Mouse (Mus musculus) T-helper 17 cell (primary cell): Measurements from ENCODE around the gene Med12l.

Experiments used
- in situ Hi-C, 2 experiments: fragments of 300-600 bp; cut with MboI, MseI; formaldehyde crosslinking; loops; 1 replicate in 1 of 2; 2 replicates in 1 of 2; pipeline ENCODE4 v1.15.1; 2025; ENCODE audit warnings: high pct_unique_total_duplicates in 2 of 2

The Med12l gene

DNA sequence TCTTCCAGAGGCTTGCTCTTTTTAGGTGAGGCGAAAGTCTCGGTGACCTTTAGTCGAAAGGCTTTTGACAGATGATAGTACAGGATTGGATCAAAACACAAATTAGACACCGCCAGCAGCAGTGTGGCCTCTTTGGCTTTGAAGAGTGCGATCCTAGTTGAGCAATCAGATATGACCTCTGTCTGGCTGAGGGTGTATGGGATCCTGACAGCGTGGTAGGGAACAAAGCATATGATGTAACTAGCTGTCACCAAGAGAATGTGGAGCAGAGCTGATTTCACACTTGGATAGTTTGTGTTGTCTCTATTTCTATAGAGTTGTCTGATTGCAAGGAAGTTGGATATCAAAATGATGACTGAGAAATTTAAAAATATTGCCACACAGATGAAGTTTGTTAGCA, 91.8 kb downstream of the Med12l start:
- in situ Hi-C loops = loop anchor here (25.0 kb wide), 3 partner anchors 1390 to 1490 kb away; no protein-coding TSS in a partner anchor

DNA sequence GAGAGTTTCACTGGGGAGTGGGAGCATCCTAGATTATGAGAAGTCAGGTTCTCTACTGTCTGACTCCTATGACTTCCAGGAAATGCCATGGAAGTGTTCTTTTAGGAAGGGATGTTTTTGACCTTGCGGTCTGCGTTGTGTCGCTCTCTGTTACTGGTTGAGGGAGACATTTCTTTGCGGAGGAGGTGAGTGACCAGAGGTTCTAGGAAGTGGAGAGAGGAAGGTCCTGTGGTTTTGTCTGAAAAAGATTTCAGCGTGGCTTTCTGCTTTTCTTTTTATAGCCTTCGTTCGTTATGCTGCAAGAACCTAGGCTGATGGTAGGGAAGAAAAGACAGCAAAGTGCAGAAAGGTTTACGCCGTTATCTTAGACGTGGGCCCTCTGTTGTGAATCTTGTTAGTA, 92.9 kb downstream of the Med12l start:
- in situ Hi-C loops = loop anchor here (25.0 kb wide), 3 partner anchors 1389 to 1489 kb away; no protein-coding TSS in a partner anchor

DNA sequence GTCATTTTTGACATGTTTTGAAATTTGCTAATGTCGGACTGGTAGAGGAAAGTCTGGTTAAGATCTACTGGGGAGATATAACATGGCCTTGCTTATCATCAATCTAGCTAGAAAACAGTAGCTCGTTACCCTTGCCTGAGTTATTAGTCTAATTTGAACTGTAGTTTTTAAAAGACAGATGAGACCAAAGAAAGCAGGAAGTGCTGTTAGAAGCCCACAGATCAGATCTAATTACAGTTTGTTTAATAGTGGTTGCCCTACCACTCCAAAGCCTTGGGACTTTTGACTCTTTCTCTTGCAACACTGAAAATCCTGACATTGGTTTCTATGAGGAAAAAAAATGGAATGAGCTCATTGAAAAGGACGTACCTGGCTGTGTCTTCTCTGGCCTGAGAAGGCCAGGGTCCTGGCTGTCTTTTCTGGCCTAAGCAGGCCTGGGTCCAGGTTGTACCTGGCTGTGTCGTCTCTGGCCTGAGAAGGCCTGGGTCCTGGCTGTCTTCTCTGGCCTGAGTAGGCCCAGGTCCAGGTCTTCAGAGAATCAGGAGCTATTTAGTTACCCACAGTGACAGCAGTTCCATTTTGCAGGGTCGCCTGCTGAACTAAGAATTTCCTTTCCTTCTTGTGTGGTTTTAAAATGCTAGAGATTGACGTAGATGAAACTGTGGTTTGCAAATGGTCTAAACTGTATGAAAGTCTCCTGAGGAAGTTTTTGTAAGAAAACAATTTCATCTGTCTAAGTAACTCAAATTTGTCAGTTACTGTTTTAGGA, 95.8 kb downstream of the Med12l start, which contains the start of gene Gpr171:
TSS of gene Gpr171 (minus strand) at position 604 of the 769 bp plus-strand sequence.
- in situ Hi-C loops = loop anchor here in 1 of 2 experiments (25.0 kb wide), 2 partner anchors 1311 to 1511 kb away; no protein-coding TSS in a partner anchor

DNA sequence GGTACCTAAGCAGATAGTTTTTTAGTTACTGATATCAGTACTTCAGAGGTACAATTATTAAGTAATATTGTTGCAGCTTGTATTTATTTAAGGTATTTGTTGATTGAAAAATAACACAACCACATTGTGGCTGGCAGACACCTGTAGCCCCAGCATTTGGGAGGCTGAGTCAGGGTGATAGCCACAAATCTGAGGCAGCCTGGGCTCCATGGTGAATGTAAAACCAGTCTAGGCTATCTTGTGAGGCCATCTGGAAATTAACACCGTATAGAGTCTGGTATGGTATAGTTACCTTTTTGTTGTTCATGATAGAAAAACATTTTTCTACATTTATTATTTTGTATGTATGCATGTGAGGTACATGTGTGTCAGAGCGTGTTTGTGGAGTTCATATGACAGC, 96.5 kb downstream of the Med12l start:
- in situ Hi-C loops = loop anchor here in 1 of 2 experiments (25.0 kb wide), 2 partner anchors 1310 to 1510 kb away; no protein-coding TSS in a partner anchor

DNA sequence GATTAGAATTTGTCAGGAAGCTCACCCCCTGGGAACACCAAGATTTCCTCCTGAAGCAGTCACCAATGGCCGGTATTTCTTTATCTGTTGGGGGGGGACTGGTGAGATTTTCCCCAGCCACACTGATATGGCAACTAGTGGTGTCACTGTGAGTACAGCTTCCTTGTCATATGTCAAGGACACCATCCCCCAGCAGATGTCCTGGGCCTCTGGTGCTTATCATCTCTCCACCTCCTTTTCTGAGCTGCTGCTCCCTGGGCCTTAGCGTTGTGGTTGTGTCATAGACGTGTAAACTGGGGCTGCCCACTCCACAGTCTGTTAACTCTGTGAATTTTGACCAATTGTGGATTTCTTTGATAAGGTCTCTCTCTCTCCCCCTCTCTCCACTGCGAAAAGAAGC, 98.8 kb downstream of the Med12l start:
- in situ Hi-C loops = loop anchor here in 1 of 2 experiments (25.0 kb wide), 2 partner anchors 1308 to 1508 kb away; no protein-coding TSS in a partner anchor

DNA sequence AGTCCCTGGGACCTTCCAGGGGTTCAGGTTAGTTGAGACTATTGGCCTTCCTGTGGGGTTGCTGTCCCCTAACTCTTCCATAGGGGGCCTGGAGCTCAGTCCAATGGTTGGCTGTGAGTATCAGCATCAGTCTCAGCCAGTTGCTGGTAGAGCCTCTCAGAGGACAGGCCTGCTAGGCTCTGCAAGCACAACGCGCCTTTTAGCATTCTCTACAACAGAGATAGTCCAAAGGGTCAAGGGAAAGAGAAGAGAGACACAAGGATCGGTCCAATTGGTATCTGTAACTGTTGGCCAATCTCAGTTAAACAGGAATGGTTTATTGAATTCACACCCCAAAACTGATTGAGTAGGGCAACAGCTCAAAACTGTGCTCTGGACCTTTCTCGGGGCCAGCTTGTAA, 101.8 kb downstream of the Med12l start:
- in situ Hi-C loops = loop anchor here in 1 of 2 experiments (25.0 kb wide), 2 partner anchors 1305 to 1505 kb away; no protein-coding TSS in a partner anchor

DNA sequence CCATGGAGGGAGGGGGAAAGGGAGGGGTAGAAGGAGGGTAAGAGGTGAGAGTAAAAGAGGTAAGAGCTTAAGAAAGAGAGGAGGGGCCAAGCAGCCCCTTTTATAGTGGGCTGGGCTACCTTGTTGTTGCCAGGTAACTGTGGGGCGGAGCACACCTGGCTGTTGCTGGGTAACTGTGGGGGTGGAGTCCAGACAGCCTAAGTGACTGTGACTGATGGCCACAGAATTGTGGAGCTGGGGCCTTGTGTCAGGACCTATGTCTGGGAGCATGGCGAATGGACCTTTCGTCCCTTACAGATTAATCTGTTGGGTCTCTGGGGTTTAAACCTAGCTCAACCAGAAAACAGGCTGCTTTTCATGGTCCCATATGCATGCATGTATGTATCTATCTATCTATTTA, 104.2 kb downstream of the Med12l start:
- in situ Hi-C loops = loop anchor here in 1 of 2 experiments (25.0 kb wide), 2 partner anchors 1302 to 1502 kb away; no protein-coding TSS in a partner anchor

DNA sequence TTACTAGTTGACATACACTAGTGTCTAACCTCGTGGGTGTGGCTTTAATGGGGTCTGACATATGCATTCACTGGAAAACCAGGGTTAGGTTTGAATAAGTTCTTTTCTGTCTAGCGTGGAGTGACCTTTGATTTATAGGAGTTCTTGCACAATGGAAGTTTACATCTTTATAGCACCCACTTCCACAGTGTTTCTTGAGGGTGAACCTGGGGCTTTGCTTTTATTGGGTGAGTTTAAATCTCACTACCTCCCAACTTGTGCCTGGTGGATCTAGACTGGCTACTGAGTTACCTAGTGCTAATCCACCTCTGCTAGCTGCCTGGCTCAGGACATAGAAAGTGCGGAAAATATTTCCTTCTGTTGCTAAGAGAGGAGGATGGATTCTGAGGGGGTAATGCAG, 106.3 kb downstream of the Med12l start:
- in situ Hi-C loops = loop anchor here in 1 of 2 experiments (25.0 kb wide), 2 partner anchors 1300 to 1500 kb away; no protein-coding TSS in a partner anchor

DNA sequence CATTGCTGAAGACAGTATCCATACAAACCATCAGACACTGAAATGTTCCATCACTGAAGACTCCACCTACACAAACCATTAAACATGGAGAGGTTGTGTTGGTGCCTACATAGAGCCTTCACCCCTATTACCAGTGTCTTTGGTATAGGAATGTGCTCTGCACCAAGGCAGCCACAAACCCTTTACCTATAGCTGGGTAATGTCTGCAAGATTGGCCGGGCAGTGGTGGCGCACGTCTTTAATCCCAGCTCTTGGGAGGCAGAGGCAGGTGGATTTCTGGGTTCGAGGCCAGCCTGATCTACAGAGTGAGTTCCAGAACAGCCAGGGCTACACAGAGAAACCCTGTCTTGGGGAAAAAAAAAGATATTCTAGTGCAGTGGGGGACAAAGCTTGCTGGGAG, 107.7 kb downstream of the Med12l start:
- in situ Hi-C loops = loop anchor here in 1 of 2 experiments (25.0 kb wide), 2 partner anchors 1299 to 1499 kb away; no protein-coding TSS in a partner anchor

DNA sequence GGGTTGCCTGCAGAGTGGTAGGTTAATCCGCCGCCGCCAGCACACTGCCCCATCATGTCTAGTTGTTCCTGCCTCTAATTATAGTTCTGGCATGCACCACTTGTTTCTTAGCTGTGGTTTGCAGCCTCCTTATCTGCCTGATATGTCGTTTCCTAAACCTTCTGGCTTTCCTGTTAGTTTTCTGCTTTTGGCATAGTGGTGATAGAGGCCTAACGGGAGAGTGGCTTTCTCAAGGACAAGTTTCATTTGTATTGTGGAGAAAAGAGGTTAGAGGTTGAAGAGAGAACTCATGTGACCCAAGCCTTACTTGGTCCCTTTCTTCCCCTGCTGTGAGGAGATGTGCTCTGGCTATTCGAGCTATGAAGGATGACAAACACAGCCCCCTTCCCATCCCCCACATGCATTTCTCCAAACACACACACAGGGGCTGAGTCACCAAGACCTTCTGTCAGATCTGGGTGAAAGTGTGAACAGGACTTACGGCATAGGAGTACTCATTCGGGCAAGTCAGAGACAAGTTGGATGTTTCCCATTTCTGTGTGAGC, 108.4 kb downstream of the Med12l start:
- in situ Hi-C loops = loop anchor here in 1 of 2 experiments (25.0 kb wide), 2 partner anchors 1298 to 1498 kb away; no protein-coding TSS in a partner anchor

DNA sequence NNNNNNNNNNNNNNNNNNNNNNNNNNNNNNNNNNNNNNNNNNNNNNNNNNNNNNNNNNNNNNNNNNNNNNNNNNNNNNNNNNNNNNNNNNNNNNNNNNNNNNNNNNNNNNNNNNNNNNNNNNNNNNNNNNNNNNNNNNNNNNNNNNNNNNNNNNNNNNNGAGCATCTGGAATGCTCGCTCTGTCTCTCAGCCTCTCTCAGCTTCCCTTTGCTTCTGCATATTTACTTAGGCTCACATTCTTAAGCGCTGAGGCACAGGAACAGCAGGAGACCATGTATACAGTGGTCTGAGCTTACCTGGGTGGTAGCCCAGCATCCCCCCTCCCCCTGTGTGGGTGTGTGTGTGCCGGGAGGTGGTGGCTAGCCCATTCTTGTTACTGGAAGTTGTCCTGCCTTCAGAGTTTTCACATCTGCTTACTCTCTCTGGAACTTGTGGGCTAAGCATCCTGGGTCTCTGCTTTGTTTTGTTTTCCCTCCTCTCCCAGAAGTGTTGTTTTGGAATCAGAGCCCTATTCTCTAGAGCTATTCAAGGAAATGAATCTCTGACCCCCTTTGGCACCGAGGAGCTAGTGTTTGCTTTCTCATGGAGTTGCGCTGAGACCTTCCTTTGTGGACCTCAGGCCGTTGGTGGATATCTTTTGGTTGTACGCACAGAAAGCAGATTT, 115.6 kb downstream of the Med12l start:
- in situ Hi-C loops = loop anchor here (5.0 to 25.0 kb wide), 3 partner anchors 51 to 1491 kb away; no protein-coding TSS in a partner anchor

DNA sequence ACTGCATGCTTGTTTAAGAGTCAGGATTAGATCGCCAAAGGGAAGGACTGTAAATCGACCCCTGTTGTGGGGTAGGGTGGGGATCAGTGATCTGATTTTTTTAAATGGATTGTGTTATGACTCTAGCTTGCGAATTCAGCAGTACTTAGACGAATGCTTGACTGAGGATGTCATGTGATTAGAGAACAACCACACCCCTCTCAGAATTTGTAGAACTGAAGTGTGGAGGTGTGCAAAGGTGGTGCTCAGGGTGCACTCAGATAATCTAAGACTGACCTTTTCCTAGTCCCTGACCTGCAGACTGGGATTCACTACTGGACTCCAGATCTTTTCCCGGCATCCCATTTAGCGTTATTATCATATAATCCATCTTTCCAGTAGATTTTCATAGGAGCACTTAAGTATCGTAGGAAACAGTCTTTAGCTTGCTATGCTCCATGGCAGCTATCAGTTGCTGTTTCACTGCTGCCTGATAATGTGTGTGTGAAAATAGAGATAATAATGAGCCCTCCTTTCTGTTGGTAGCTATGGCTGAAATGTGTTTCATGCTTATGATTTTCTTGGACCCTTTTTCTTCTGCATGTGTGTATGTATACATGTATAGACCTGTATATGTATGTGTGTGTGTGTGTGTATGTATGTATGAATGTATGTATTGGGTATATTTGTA, 116.3 kb downstream of the Med12l start:
- in situ Hi-C loops = loop anchor here (5.0 to 25.0 kb wide), 3 partner anchors 50 to 1490 kb away; no protein-coding TSS in a partner anchor

DNA sequence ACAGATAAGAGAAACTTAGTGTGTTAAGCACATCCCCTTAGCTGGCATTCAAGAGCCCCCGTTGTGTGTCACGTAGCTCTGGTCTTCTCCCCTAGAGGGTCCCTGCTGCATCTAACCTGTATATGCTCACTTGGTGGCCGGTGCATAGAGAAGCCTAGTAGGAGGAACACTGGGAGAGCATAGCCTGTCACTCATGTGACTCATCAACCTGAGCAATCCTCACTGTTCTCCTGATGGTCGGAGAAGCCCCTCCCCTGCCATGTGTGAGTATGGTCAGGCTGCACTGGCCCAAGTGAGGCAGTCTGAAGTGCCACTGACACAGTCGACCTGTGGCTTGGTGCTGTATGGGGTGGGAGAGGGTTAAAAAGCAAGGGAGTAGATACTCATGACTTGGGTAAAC, 119.4 kb downstream of the Med12l start:
- in situ Hi-C loops = no loop called here

DNA sequence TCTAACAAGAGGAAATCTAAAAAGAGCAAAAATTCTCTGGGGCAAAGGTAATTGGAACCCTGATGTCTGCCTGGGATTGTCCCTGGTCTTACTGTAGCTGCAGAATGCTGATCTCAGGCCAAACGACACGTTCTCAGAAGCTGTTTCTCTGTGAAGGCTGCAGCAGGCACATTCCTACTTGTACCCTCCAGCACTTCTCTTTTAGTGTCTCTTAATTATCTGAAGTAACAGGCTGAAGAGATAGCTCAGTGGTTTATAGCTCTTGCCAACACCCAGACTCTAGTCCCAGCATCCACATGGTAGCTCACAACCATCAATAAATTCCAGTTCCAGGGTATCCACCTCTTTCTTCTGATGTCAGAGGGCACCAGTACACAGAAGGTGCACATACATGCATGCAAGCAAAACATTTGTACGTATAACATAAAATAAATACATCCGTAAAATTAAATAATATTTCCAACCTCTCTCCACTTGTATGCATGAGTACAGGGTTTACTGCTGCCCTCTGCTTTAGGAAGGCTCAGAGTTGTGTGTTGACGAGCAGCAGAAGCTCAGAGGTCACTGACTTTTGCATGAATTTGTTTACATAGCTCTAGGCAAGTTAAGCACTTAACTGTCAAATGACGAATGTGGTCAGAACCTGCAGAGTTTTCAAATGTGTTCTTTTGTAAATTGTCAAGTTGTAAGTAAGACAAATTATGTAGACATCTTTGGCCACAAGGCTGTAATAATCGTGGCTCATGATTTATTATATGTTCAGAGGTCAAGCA, 120.3 kb downstream of the Med12l start:
- in situ Hi-C loops = no loop called here

DNA sequence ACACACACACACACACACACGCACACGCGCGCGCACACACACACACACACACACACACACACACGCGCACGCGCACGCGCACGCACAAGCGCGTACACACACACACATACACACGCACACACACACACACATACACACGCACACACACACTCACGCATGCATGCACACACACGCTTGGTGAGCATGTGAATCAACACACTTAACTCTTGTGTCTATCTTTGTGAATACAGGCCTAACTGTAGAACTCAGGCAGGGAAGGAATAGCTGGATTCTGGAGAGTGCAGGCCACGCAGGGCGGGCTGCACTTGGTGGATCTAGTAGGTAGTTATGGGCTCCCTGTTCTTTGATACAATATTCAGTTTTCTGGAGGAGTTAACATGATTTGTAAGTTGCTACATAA, 123.1 kb downstream of the Med12l start:
- in situ Hi-C loops = no loop called here

DNA sequence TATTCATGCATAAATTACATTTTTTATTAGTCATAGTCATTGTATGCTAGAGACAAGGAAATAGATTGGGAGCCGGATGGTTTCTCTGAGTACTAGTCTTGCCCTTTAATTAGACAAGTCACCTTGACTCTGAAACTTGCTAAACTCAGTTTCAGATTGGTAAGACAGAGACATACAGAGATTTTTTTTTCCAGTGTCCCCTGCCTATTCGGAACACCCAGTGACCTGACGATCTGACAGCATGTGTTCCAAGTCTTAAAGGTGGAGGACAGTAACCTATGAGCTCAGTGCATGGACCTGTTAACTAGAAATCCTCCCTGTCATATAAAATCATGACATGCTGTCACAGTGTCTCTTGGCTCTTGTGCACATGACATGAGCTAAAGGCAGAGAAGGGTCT, 123.9 kb downstream of the Med12l start:
- in situ Hi-C loops = no loop called here

DNA sequence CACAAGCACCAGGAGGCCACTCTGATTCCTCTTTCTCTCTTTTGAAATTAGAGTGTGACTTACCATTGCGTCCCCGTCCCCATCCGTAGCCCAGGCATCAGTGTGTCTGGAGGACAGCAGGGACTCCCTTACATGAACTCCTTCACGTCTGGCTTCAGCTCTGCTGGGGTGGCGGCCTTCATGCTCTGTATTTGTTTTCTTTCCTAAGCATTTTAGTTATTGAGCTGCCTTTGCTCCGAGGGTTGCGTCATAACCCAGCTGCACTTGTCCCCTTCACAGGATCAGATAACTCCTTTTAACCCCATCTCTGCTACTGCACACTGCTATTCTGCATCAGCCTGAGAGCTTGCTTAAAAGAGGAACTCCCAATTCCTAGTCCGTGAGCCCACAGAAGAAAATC, 124.8 kb downstream of the Med12l start:
- in situ Hi-C loops = no loop called here

DNA sequence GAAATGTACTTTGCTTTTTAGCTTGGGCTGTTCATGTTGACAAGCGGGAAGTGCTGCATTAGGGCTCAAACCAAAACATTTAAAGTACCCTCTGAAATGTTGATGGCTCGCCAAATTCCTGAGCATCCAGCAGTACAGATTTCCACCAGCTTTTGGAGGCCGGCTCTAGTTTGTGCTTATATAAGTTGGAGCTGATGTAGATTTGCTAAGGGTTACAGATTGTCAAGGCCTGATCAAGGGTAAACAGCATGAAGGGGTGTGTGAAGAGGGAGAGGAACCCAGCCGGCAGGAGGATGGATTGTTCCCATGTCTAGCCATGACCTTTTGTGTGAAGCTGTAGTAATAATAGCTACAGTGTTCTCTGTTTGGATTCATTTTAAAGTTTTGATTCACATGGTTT, 125.5 kb downstream of the Med12l start:
- in situ Hi-C loops = no loop called here

DNA sequence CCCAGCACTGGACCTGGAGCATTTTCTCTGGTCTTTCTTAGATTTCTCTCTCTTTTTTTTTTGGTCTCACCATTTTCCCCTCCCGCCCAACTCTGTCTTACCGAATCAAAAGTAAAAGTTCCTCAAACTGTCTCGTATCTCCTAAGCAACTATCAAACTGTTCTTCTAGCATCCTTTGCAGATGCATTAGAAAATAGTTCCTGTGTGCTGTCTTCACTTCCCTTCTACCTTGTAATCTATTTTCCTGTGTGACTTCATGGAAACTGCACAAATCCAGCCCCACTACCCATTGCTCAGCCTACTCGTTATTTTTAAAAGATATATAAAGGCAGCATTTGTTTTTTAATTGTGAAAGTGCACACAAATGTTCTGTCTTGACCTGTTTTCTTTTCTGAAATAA, 126.3 kb downstream of the Med12l start:
- in situ Hi-C loops = no loop called here

DNA sequence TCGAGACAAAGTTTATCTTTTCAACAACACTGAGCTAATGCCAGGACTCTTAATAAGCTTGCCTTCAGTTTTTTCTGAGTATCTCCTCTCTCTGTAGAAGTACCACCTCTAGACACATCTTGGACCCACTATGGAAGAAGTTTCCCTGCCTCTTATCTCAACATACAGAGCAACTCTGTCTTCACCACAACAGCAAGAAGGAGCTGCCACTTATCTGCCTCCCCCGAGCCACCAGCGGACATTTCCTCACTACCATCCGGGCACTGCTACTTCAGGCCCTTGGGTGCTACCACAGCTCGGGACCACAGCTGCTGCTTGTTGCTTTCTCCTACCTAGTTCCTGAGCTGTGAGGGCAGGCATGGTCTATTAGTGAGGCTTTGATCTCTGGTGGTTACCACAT, 127.6 kb downstream of the Med12l start:
- in situ Hi-C loops = no loop called here
